ENCODE assay signal across 12 mouse cellular contexts in the genomic region with DNA sequence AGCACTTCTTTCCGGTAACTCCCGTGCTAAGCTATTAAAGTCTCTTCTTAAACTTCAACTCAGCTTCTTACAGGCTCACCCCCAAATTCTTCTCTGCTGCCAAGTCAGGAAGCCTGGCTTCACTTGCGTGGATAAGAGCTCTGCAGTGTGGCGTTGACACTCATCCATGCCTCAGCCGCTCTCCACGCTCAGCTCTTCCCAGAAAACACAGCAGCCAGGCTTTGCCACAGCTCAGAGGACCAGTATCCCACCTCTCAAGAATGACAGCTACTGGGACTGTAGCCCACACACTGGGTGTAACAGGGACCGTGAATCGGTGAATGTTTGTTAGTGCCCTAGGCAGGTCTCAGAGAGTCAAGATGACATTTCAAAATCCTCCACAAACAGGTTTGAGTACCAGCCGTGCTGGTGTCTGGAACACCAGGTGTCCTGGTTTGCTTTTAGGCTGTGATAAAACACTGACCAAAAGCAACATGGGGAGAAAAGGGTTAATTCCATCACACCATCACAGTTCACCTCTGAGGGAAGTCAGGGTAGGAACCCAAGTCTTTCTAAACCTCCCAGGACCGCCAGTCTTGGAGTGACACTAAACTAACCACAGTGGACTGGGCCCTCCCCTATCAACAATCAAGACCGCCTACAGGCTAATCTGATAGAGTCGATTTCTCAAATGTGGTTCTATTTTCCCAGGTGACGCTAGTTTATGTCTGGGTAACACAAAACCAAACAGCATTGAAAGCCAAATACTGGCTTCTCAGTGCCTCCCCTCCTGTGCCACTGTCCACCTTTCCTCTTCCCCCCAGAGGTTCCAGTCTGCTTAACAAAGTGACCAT. TPM values are rescaled to one million over a fixed set of nuclear protein-coding genes. Genes with fewer than 3 reads are reported as not detected.
A peak's percentile ranks its signal among the peaks of the same experiment; 100 is the strongest.
DNase-seq lines count a peak whose midpoint lies in the region; ATAC-seq lines count a peak whose summit lies in the region.
"Had no signal": no experiment of that assay in that cellular context is flagged by ENCODE, and none has a peak within 500 bp of the region (broad histone marks: within the 10 kb centered on the region; RNA-seq: fewer than 3 reads in every experiment).

No protein-coding gene starts in this region.

- no peaks in the 10 kb centered on the region for H3K36me3 ChIP-seq in heart, embryonic 15.5 days
- H3K36me3 ChIP-seq in midbrain, embryonic 11.5 days (ENCODE audit: control insufficient read depth, insufficient read depth, low read length) = no peaks in the 10 kb centered on the region
- H3K36me3 ChIP-seq in midbrain, embryonic 14.5 days (ENCODE audit: control insufficient read depth, insufficient read depth, low read length) = no peaks in the 10 kb centered on the region
- no peaks in the 10 kb centered on the region for H3K36me3 ChIP-seq in hindbrain, embryonic 12.5 days
- H3K36me3 ChIP-seq: liver, embryonic 15.5 days; midbrain, embryonic 10.5 days had no signal

- no peak for ATAC-seq in CD4-positive, CD25-positive, alpha-beta regulatory T cell, adult 4 months
- peak; percentile 61; the same call in 1 of the 2 replicates for ATAC-seq in heart, embryonic 15.5 days (replicated peaks; ENCODE audit: insufficient number of reproducible peaks, insufficient read depth, low FRiP score, low read depth)
- no peak for ATAC-seq in midbrain, embryonic 11.5 days (ENCODE audit: low FRiP score)
- no peak for ATAC-seq in midbrain, embryonic 14.5 days (ENCODE audit: low FRiP score, low TSS enrichment)
- no peak for ATAC-seq in hindbrain, embryonic 12.5 days (ENCODE audit: low FRiP score)

- H3K9me3 ChIP-seq in heart, embryonic 15.5 days (replicated peaks) = no peaks in the 10 kb centered on the region
- no peaks in the 10 kb centered on the region for H3K9me3 ChIP-seq in midbrain, embryonic 11.5 days (ENCODE audit: control insufficient read depth, low read length)
- H3K9me3 ChIP-seq in midbrain, embryonic 14.5 days (ENCODE audit: control insufficient read depth, low read length) = no peaks in the 10 kb centered on the region
- no peaks in the 10 kb centered on the region for H3K9me3 ChIP-seq in hindbrain, embryonic 12.5 days (replicated peaks)
- H3K9me3 ChIP-seq: liver, embryonic 15.5 days; midbrain, embryonic 10.5 days had no signal

- H3K4me1 ChIP-seq in heart, embryonic 15.5 days (replicated peaks) = peaks cover 30% of the 10 kb centered on the region
- H3K4me1 ChIP-seq in midbrain, embryonic 11.5 days (ENCODE audit: control insufficient read depth, insufficient read depth, low read length) = peaks cover 20% of the 10 kb centered on the region
- H3K4me1 ChIP-seq in midbrain, embryonic 14.5 days (ENCODE audit: control insufficient read depth, insufficient read depth, low read length) = peaks cover 12% of the 10 kb centered on the region
- peaks cover 9% of the 10 kb centered on the region for H3K4me1 ChIP-seq in hindbrain, embryonic 12.5 days

- H3K4me2 ChIP-seq in heart, embryonic 15.5 days = peak overlapping the region; percentile 8; the same call in 1 of the 2 replicates
- no peak overlapping the region for H3K4me2 ChIP-seq in midbrain, embryonic 11.5 days
- no peak overlapping the region for H3K4me2 ChIP-seq in midbrain, embryonic 14.5 days (ENCODE audit: low read length)
- no peak overlapping the region for H3K4me2 ChIP-seq in hindbrain, embryonic 12.5 days (replicated peaks)
- H3K4me2 ChIP-seq: liver, embryonic 15.5 days had no signal

- WGBS in heart, embryonic 15.5 days = 46% methylated on average over 13 of the region's 13 CpGs
- WGBS in midbrain, embryonic 11.5 days = 84% methylated on average over 13 of the region's 13 CpGs
- WGBS in midbrain, embryonic 14.5 days = 84% methylated on average over 13 of the region's 13 CpGs
- 84% methylated on average over 13 of the region's 13 CpGs for WGBS in hindbrain, embryonic 12.5 days

- H3K27me3 ChIP-seq in heart, embryonic 15.5 days = no peaks in the 10 kb centered on the region
- H3K27me3 ChIP-seq in midbrain, embryonic 11.5 days (ENCODE audit: control insufficient read depth, insufficient read depth, low read length) = peaks cover 24% of the 10 kb centered on the region; the same call in 1 of the 2 replicates
- H3K27me3 ChIP-seq in midbrain, embryonic 14.5 days (ENCODE audit: control insufficient read depth, insufficient read depth, low read length) = 0 out of 2 replicates have a peak, but pooled peaks cover 2% of the 10 kb centered on the region
- H3K27me3 ChIP-seq in hindbrain, embryonic 12.5 days = no peaks in the 10 kb centered on the region
- H3K27me3 ChIP-seq: liver, embryonic 15.5 days had no signal

- peak; percentile 54 for DNase-seq in CD4-positive, CD25-positive, alpha-beta regulatory T cell, adult 2 months (ENCODE audit: low read depth, low spot score)
- DNase-seq in heart, adult 18-20 months = no peak
- DNase-seq in midbrain, embryonic 11.5 days (ENCODE audit: low spot score, missing footprints) = peak; percentile 66
- DNase-seq in midbrain, embryonic 14.5 days = no peak
- DNase-seq in embryo, embryonic 10 days (ENCODE audit: low spot score) = no peak
- DNase-seq: kidney, postnatal 10 days had no signal

- no peak overlapping the region for H3K9ac ChIP-seq in heart, embryonic 15.5 days
- no peak overlapping the region for H3K9ac ChIP-seq in midbrain, embryonic 11.5 days (ENCODE audit: low read length)
- H3K9ac ChIP-seq in midbrain, embryonic 14.5 days (replicated peaks; ENCODE audit: low read length) = no peak overlapping the region
- H3K9ac ChIP-seq in hindbrain, embryonic 12.5 days = no peak overlapping the region
- H3K9ac ChIP-seq: liver, embryonic 15.5 days had no signal

- no peak overlapping the region for H3K4me3 ChIP-seq in heart, embryonic 15.5 days
- no peak overlapping the region for H3K4me3 ChIP-seq in midbrain, embryonic 11.5 days (ENCODE audit: low read depth, low read length)
- H3K4me3 ChIP-seq in midbrain, embryonic 14.5 days (replicated peaks; ENCODE audit: low read depth, low read length) = no peak overlapping the region
- no peak overlapping the region for H3K4me3 ChIP-seq in hindbrain, embryonic 12.5 days
- H3K4me3 ChIP-seq: liver, embryonic 15.5 days; midbrain, embryonic 10.5 days; myocyte had no signal

- H3K27ac ChIP-seq in heart, embryonic 15.5 days = peak overlapping the region; percentile 28
- no peak overlapping the region for H3K27ac ChIP-seq in midbrain, embryonic 11.5 days (ENCODE audit: low read depth, low read length)
- H3K27ac ChIP-seq in midbrain, embryonic 14.5 days (replicated peaks; ENCODE audit: low read depth, low read length) = no peak overlapping the region
- H3K27ac ChIP-seq in hindbrain, embryonic 12.5 days = no peak overlapping the region
- H3K27ac ChIP-seq: liver, embryonic 15.5 days; midbrain, embryonic 10.5 days had no signal

RNA-seq across cellular contexts. Expression of a gene that starts 31.5 kb away (rescaled TPM):
- polyA plus RNA-seq in CD4-positive, CD25-positive, alpha-beta regulatory T cell, adult 4 months (2017; shearing (Covaris generic)) = 1 to 10 TPM; 1.8 to 4.2 TPM
- polyA plus RNA-seq in heart, embryonic 15.5 days (2015; fragmentation: Nextera tagmentation; extraction: Ambion mirVana) = 0.73 and 0.81 TPM in 2 replicates
- total RNA-seq in heart, adult 18-20 months (2021) = 10 to 100 TPM; 32.3 to 34.3 TPM
- 0.53 and 0.77 TPM in 2 replicates for polyA plus RNA-seq in midbrain, embryonic 11.5 days (2014; fragmentation: Nextera tagmentation; extraction: Ambion mirVana)
- polyA plus RNA-seq in midbrain, embryonic 14.5 days (2014; fragmentation: Nextera tagmentation; extraction: Ambion mirVana) = 3.7 and 4.7 TPM in 2 replicates
- polyA plus RNA-seq in hindbrain, embryonic 12.5 days (2016; fragmentation: Nextera tagmentation; extraction: Ambion mirVana) = 1.2 and 1.6 TPM in 2 replicates

Comparison
In these comparisons a context has a peak if more than half of its experiments do, and no peak if none do; other contexts are left out.
1. DNase-seq: peak in CD4-positive, CD25-positive, alpha-beta regulatory T cell, adult 2 months (single experiment) and midbrain, embryonic 11.5 days (single experiment); none in heart, adult 18-20 months (0 of 2), midbrain, embryonic 14.5 days (single experiment) and embryo, embryonic 10 days (single experiment).